Mouse (Mus musculus): ENCODE data around the gene Wdhd1. TPM values are rescaled to one million over a fixed set of nuclear protein-coding genes. Genes with fewer than 3 reads are reported as not detected.

Gene Wdhd1
- polyA plus RNA-seq, 1 experiment from 2014 or later = 13.9 TPM

DNA sequence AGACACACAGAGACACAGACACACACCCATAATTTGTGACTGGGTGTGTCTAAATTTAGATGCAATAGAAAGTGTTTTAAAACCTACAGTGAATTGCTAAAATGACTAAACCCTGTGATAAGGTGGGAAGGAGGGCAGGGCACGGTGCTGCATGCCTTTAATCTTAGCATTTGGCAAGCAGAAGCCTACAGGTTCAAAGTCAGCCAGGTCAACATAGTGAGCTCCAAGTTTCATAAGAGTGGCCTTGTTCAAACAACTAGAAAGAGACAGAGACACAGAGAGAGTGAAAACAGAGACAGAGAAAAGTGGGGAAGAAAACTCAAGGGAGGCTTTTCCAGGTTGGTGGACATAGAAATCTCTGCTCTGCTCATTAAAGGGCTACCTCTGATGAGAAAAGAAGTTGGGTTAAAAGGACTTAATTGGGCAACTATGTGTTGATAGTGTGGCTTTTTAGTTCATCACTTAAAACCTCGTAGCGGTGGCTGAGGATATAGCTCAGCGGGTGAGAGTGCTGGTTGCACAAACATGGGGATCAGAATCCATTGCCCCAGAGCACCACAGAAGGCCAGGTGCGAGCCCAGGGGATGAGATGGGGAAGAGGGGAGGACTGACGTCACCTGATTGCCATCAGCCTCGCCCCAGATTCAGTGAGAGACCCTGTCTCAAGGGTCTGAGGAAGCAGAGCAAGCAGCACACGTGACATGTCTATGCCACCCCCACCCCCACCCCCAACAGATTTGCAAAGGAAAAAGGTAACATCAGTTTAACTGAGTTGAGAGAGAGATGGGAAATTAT is 56.2 kb downstream of the Wdhd1 start:
- 90% methylated on average over 8 of the region's 8 CpGs for WGBS
- Histone ChIP-seq H3K36me3 (ENCODE audit: control insufficient read depth, insufficient read depth, low read length) (no peaks in the 10 kb centered on the region), H3K9me3 (ENCODE audit: control insufficient read depth, low read length) (no peaks in the 10 kb centered on the region), H3K4me3 (ENCODE audit: low read depth, low read length) (no peak overlapping the region), H3K27me3 (ENCODE audit: control insufficient read depth, insufficient read depth, low read length) (no peaks in the 10 kb centered on the region), H3K9ac (replicated peaks; ENCODE audit: low read depth, low read length) (no peak overlapping the region), H3K27ac (ENCODE audit: low read depth, low read length) (no peak overlapping the region), H3K4me2 (ENCODE audit: low read depth, low read length) (no peak overlapping the region), H3K4me1 (ENCODE audit: control insufficient read depth, insufficient read depth, low read length) (no peaks in the 10 kb centered on the region)
- no peak for ATAC-seq (ENCODE audit: low read depth)

DNA sequence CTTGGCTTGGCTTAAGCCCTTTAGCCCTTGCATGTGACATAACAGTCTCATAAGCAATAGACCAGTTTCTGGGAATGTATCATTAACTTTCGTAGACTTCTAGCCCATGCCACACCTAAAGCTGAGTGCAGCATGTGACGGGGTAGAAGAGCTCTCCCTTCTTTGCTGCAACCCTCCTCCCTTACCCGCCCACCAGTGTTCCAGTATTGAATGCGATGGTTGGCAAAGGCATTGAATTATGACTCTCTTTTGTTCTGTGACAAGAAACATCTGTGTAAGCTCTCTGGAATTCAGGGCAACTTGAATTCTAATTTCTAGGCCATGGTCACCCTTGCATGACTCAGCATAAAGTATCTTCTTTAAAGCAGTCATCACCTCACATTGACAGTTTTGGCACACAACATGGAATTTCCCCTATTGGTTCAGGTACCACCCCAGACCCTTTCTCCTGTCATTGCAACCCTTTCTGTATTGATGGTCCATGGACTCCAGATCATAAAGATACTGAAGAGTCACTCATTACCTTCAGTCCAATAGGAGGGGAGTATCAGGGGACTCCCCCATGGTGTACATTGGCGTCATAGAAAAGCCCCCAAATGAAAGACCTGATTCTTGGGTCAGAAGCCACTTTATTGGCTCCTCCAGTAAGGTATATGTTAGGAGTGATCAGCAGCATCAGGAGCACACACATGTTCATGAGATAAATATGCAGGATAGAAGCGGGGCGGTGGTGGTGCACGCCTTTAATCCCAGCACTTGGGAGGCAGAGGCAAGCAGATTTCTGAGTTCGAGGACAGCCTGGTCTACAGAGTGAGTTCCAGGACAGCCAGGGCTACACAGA is 57.7 kb downstream of the Wdhd1 start:
- Histone ChIP-seq H3K4me1 (ENCODE audit: control insufficient read depth, insufficient read depth, low read length) (no peaks in the 10 kb centered on the region), H3K4me2 (ENCODE audit: low read depth, low read length) (no peak overlapping the region), H3K9ac (replicated peaks; ENCODE audit: low read depth, low read length) (no peak overlapping the region), H3K4me3 (ENCODE audit: low read depth, low read length) (no peak overlapping the region), H3K36me3 (ENCODE audit: control insufficient read depth, insufficient read depth, low read length) (no peaks in the 10 kb centered on the region), H3K27ac (ENCODE audit: low read depth, low read length) (no peak overlapping the region), H3K27me3 (ENCODE audit: control insufficient read depth, insufficient read depth, low read length) (no peaks in the 10 kb centered on the region), H3K9me3 (ENCODE audit: control insufficient read depth, low read length) (no peaks in the 10 kb centered on the region)
- 72% methylated on average over 9 of the region's 9 CpGs for WGBS
- no peak for ATAC-seq (ENCODE audit: low read depth)

DNA sequence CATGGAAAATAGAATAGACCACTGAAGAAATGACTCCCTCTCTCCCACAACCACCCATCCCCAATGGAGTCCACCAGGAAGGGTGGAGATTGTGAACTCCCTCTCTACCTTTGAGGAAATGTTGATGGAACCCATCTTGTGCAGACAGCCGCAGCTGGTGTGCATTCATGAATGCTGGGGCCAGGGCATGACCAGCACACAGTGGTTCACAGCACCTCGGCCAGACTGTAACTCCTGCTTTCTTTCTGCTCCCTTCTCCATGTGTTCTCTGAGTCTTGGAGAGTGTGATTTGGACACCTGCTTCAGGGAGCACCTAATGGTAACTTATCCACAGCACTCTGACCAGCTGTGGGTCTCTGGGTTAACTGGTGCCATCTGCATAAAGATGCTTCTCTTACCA is 60.1 kb downstream of the Wdhd1 start:
- Histone ChIP-seq H3K27ac (ENCODE audit: low read depth, low read length) (no peak overlapping the region), H3K4me1 (ENCODE audit: control insufficient read depth, insufficient read depth, low read length) (no peaks in the 10 kb centered on the region), H3K9me3 (ENCODE audit: control insufficient read depth, low read length) (no peaks in the 10 kb centered on the region), H3K9ac (replicated peaks; ENCODE audit: low read depth, low read length) (no peak overlapping the region), H3K27me3 (ENCODE audit: control insufficient read depth, insufficient read depth, low read length) (no peaks in the 10 kb centered on the region), H3K4me3 (ENCODE audit: low read depth, low read length) (no peak overlapping the region), H3K36me3 (ENCODE audit: control insufficient read depth, insufficient read depth, low read length) (no peaks in the 10 kb centered on the region), H3K4me2 (ENCODE audit: low read depth, low read length) (no peak overlapping the region)
- 95% methylated on average over 2 of the region's 2 CpGs for WGBS
- no peak for ATAC-seq (ENCODE audit: low read depth)

DNA sequence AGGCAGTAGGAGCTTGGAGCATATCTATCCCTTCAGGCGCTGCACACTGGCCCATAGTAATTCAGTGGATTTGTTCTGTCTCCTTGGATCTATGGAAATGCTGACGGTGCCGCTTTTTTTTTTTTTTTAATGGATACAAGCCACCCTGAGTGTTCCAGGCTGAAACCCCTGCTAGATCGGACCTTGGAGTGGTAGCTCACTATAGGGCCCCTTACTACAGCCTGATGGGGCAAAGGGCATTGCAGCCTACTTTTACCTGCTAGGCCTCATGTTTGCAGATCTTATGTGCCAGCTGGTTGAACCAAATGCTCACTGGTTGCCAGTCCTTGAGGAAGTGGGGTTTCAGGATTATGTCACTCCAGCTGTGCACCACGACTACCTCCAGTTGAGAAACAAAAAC is 62.3 kb downstream of the Wdhd1 start:
- Histone ChIP-seq H3K9me3 (ENCODE audit: control insufficient read depth, low read length) (no peaks in the 10 kb centered on the region), H3K27ac (ENCODE audit: low read depth, low read length) (no peak overlapping the region), H3K36me3 (ENCODE audit: control insufficient read depth, insufficient read depth, low read length) (no peaks in the 10 kb centered on the region), H3K4me2 (ENCODE audit: low read depth, low read length) (no peak overlapping the region), H3K27me3 (ENCODE audit: control insufficient read depth, insufficient read depth, low read length) (no peaks in the 10 kb centered on the region), H3K4me3 (ENCODE audit: low read depth, low read length) (no peak overlapping the region), H3K9ac (replicated peaks; ENCODE audit: low read depth, low read length) (no peak overlapping the region), H3K4me1 (ENCODE audit: control insufficient read depth, insufficient read depth, low read length) (no peaks in the 10 kb centered on the region)
- ATAC-seq (ENCODE audit: low read depth) = no peak
- WGBS = 86% methylated on average over 5 of the region's 5 CpGs

DNA sequence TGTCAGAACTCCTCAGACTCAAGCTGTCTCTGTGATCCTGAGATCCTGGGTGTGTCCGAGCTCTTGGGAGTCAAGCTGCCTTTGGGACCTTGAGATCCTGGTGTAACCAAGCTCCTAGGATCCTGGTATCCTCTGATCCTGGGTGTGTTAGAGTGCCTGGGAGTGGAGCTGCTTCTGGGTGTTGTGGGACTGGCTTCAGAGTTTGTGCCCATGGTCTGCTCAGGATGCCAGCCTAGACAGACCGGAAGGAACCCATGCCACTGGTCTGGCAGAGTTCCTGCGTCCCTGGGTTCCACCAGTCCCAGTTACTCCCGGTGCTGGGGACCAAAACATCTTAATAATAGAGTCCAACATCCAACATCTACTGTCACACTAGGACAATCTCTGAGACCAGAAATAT is 63.4 kb downstream of the Wdhd1 start:
- H3K4me2 ChIP-seq (ENCODE audit: low read depth, low read length) = no peak overlapping the region
- no peak overlapping the region for H3K27ac ChIP-seq (ENCODE audit: low read depth, low read length)
- no peak overlapping the region for H3K9ac ChIP-seq (replicated peaks; ENCODE audit: low read depth, low read length)
- ATAC-seq (ENCODE audit: low read depth) = no peak
- H3K27me3 ChIP-seq (ENCODE audit: control insufficient read depth, insufficient read depth, low read length) = no peaks in the 10 kb centered on the region
- no peak overlapping the region for H3K4me3 ChIP-seq (ENCODE audit: low read depth, low read length)
- H3K9me3 ChIP-seq (ENCODE audit: control insufficient read depth, low read length) = no peaks in the 10 kb centered on the region
- no peaks in the 10 kb centered on the region for H3K4me1 ChIP-seq (ENCODE audit: control insufficient read depth, insufficient read depth, low read length)
- no peaks in the 10 kb centered on the region for H3K36me3 ChIP-seq (ENCODE audit: control insufficient read depth, insufficient read depth, low read length)
- 90% methylated on average over 4 of the region's 4 CpGs for WGBS

DNA sequence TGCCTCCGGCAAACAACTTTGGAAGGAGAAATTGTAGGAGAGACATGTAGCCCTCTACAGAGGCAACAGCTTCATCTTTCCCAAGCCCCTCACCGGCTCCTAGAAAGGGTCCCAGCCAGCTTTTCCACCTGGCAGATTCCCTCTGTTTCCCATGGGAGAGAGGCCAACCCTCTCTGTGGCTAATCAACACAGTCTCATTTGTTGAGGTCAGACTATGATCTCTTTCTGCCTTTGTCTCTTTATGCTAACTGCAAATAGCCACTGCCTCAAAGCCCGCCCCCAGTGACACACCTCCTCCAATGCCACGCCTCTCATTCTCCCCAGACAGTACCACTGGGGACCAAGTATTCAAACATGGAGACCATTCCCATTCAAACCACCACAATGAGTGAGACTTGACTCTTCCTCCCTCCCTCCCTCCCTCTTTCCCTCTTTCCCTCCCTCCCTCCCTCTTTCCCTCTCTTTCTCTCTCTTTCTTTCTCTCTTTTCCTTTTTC is 66.9 kb downstream of the Wdhd1 start:
- Histone ChIP-seq H3K27ac (ENCODE audit: low read depth, low read length) (no peak overlapping the region), H3K36me3 (ENCODE audit: control insufficient read depth, insufficient read depth, low read length) (no peaks in the 10 kb centered on the region), H3K9ac (replicated peaks; ENCODE audit: low read depth, low read length) (no peak overlapping the region), H3K4me2 (ENCODE audit: low read depth, low read length) (no peak overlapping the region), H3K4me1 (ENCODE audit: control insufficient read depth, insufficient read depth, low read length) (no peaks in the 10 kb centered on the region), H3K4me3 (ENCODE audit: low read depth, low read length) (no peak overlapping the region), H3K27me3 (ENCODE audit: control insufficient read depth, insufficient read depth, low read length) (no peaks in the 10 kb centered on the region), H3K9me3 (ENCODE audit: control insufficient read depth, low read length) (no peaks in the 10 kb centered on the region)
- WGBS = 69% methylated on average over 4 of the region's 4 CpGs
- no peak for ATAC-seq (ENCODE audit: low read depth)

DNA sequence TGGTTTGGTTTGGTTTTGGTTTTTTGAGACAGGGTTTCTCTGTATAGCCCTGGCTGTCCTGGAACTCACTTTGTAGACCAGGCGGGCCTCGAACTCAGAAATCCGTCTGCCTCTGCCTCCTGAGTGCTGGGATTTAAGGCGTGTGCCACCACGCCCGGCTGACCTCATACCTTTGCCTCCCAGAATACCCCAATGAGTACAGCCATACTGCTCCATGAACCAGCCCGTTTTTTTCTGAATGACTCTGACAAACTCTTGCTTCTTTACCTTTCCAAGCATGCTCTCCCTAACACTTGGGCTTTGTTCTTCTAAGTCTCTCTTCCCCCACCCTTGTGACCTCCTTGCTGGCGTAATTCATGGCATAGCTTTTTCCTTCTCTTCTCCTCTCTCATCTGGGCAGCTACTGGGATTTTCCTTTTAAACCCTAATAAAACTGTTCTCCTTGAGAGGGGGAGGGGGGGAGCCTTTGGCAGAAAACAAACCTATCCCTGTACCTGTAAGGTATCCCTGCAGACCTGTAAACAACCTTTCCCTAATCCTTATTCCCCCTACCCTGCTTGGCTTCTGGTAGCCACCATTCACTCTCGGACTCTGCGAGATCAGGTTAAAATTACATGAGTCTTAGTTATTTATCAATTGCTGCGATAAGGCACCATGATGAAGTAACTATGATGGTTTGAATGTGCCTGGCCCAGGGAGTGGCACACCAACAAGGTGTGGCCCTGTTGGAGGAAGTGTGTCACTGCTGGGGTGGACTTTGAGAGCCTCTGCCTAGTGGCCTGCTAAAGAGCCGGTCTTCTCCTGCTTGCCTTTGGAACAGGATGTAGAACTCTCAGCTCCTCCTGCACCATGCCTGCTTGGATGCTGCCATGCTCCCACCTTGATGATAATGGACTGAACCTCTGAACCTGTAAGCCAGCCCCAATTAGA is 67.8 kb downstream of the Wdhd1 start:
- 92% methylated on average over 12 of the region's 12 CpGs for WGBS

DNA sequence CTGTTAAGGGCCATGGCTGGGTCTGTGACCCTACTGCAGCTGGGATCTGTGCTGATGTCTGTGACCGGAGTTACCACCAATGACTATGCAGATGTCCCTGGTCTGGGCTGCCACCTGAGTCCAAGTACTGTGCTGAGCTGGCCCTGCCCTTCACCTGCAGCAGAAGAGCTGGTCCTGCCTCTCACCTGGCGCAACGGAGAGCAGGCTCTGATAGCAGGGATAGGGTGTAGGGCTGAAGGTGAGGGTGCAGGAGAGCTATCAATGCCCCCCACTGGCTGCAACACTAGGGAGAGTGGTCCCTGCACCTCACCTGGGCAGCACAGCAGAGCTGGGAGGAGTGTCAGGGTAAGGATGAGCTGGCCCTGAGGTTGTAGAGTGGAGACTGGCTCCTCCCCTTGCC is 70.1 kb downstream of the Wdhd1 start:
- H3K4me1 ChIP-seq (ENCODE audit: control insufficient read depth, insufficient read depth, low read length) = no peaks in the 10 kb centered on the region
- 83% methylated on average over 3 of the region's 3 CpGs for WGBS
- no peaks in the 10 kb centered on the region for H3K9me3 ChIP-seq (ENCODE audit: control insufficient read depth, low read length)
- no peak overlapping the region for H3K27ac ChIP-seq (ENCODE audit: low read depth, low read length)
- H3K9ac ChIP-seq (replicated peaks; ENCODE audit: low read depth, low read length) = no peak overlapping the region
- H3K4me3 ChIP-seq (ENCODE audit: low read depth, low read length) = no peak overlapping the region
- no peaks in the 10 kb centered on the region for H3K36me3 ChIP-seq (ENCODE audit: control insufficient read depth, insufficient read depth, low read length)
- H3K4me2 ChIP-seq (ENCODE audit: low read depth, low read length) = no peak overlapping the region
- no peak for ATAC-seq (ENCODE audit: low read depth)
- H3K27me3 ChIP-seq (ENCODE audit: control insufficient read depth, insufficient read depth, low read length) = no peaks in the 10 kb centered on the region

More for the DNA sequence above, 67.8 kb downstream of the Wdhd1 start:
- no peaks in the 10 kb centered on the region for H3K4me1 ChIP-seq (ENCODE audit: control insufficient read depth, insufficient read depth, low read length)
- no peak overlapping the region for H3K4me3 ChIP-seq (ENCODE audit: low read depth, low read length)
- ATAC-seq (ENCODE audit: low read depth) = no peak
- no peaks in the 10 kb centered on the region for H3K27me3 ChIP-seq (ENCODE audit: control insufficient read depth, insufficient read depth, low read length)
- H3K27ac ChIP-seq (ENCODE audit: low read depth, low read length) = no peak overlapping the region
- H3K4me2 ChIP-seq (ENCODE audit: low read depth, low read length) = no peak overlapping the region
- H3K9ac ChIP-seq (replicated peaks; ENCODE audit: low read depth, low read length) = no peak overlapping the region
- H3K9me3 ChIP-seq (ENCODE audit: control insufficient read depth, low read length) = no peaks in the 10 kb centered on the region
- H3K36me3 ChIP-seq (ENCODE audit: control insufficient read depth, insufficient read depth, low read length) = no peaks in the 10 kb centered on the region
